Mouse (Mus musculus) left cerebral cortex, postnatal 25 days (tissue): ENCODE data around the gene Kcne1. TPM values are rescaled to one million over a fixed set of nuclear protein-coding genes. Genes with fewer than 3 reads are reported as not detected.

Source experiments
- DNase-seq, 2 experiments: peaks; one replicate each; pipeline ENCODE4 v3.0.0; 2022; ENCODE audit warnings: low spot score in 2 of 2, mixed read lengths in 1 of 2
- intact Hi-C: fragments of 180-260 bp; cut with DNase I; formaldehyde crosslinking; loops from one replicate; pipeline ENCODE4 v1.15.1; 2025
- total RNA-seq, 2 experiments: library from RNA; stranded (reverse); gene quantifications; 2 replicates each; pipeline ENCODE4 v1.2.3; 2021

The Kcne1 gene
- total RNA-seq, 2 experiments from 2014 or later: not detected

- DNase-seq: peak; percentile 40 to 90
- intact Hi-C loops: loop anchor here (5.0 to 10.0 kb wide), 2 partner anchors 138 to 1225 kb away; no protein-coding TSS in a partner anchor
Measured at GRCm38 (mm10) chr16:92319353-92320109, 39.7 kb downstream of the Kcne1 start.

DNA sequence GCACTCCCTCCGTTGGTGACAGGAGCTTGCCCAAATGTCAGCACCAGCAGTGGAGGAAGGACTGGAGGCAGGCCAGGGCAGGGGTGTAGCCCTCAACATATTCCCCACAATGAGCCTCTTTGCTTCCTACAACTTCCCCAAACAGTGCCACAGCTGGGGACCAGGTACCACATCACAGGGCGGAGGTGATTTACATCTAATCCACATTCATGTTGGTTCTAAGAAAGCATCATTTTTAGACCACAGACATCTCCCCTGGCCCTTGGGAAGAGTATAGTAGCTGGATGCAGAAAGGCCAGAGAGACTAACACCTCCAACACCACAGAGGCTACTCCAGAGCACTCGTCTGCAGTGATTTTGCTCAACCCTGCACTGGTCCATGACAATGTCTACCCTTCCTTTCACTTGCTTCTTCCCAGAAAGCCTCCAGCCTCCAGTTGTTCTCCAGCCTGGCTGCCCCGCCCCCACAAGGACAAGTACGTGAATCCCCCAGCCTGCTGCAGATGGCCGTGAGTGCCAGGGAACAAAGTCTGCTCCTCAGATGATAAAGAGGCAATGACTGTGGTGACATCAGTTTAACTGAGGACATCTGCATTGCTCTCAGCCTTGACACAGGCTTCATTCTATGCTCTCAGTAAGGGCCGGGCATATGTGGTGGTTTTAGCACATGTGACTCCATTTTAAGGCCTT lies 43.1 kb downstream of the Kcne1 start:
- intact Hi-C loops: loop anchor here (5.0 to 10.0 kb wide), 2 partner anchors 141 to 1229 kb away; no protein-coding TSS in a partner anchor
- no peak for DNase-seq

GRCm38 (mm10) chr16:92313953-92314741 lies 45.1 kb downstream of the Kcne1 start:
- peak; percentile 35 to 73 for DNase-seq
- intact Hi-C loops: loop anchor here (1.0 to 10.0 kb wide), 2 partner anchors 21 to 1231 kb away; no protein-coding TSS in a partner anchor

DNA sequence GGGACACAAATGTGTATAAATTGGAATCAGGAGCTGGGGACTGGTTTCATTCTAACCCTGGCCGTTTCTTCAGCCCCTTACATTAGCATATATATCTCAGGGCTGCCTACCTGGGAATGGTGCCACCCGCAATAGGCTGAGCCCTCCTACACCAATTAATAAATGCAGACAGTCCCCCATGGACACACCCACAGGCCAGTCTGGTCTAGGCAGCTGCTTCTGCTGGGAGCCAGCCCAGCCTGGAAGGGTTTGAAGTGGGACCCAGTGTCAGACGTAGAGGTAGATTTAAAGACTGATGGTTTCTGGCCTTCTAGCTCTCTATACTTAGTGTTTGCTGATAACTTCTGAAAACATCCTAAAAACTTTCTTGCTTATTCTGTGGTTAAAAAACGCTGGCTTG lies 50.1 kb downstream of the Kcne1 start:
- no peak for DNase-seq
- intact Hi-C loops: loop anchor here (10.0 kb wide), 1 partner anchor 584 kb away; the partner anchor contains the start of genes Cryzl1 and Itsn1

DNA sequence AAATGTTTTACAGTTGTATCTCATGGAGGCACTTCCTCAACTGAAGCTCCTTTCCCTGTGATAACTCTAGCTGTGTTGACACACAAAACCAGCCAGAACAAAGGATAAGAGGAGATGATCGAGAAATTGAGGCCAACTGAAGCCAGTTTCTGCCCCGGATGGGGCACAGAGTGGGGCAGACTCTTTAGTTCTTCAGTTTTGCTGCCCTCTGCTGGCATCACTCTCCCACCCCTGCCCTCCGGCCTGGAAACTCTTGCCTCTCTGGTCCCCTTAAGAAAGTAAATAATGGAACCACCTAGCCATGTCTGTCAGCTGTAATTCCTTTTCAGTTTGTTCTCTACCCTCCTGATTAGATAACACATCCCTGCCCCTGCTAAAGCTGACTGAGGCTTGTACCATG lies 51.3 kb downstream of the Kcne1 start:
- no peak for DNase-seq
- intact Hi-C loops: loop anchor here (10.0 kb wide), 1 partner anchor 583 kb away; the partner anchor contains the start of genes Cryzl1 and Itsn1

DNA sequence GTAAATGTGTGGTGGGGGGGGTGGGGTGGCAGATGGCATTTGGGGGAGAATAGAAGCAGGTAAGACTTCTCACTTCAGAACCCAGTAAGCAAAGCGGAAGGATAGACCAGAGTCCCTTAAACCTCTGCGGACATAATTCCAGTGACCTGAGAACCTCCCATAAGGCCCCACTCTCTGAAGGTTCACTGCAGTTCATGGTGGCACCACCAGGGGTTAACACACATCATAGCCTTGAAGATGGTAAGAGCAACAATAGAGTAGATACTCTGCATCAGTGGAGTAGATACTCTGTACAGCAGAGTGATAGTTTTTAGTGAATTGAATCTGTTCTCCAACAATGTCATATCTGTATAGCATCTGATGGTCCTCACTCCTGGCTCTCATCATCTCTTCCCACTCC lies 53.7 kb downstream of the Kcne1 start:
- intact Hi-C loops: loop anchor here (10.0 kb wide), 1 partner anchor 581 kb away; the partner anchor contains the start of genes Cryzl1 and Itsn1
- DNase-seq: no peak

GRCm38 (mm10) chr16:92302506-92302905 lies 56.8 kb downstream of the Kcne1 start:
- no peak for DNase-seq
- intact Hi-C loops: loop anchor here (10.0 kb wide), 1 partner anchor 578 kb away; the partner anchor contains the start of genes Cryzl1 and Itsn1

GRCm38 (mm10) chr16:92301989-92302388 lies 57.3 kb downstream of the Kcne1 start:
- intact Hi-C loops: loop anchor here (10.0 kb wide), 1 partner anchor 577 kb away; the partner anchor contains the start of genes Cryzl1 and Itsn1
- peak in 1 of 2 experiments; percentile 42 for DNase-seq

GRCm38 (mm10) chr16:92301412-92301806 lies 57.9 kb downstream of the Kcne1 start:
- intact Hi-C loops: loop anchor here (10.0 kb wide), 1 partner anchor 577 kb away; the partner anchor contains the start of genes Cryzl1 and Itsn1
- no peak for DNase-seq

DNA sequence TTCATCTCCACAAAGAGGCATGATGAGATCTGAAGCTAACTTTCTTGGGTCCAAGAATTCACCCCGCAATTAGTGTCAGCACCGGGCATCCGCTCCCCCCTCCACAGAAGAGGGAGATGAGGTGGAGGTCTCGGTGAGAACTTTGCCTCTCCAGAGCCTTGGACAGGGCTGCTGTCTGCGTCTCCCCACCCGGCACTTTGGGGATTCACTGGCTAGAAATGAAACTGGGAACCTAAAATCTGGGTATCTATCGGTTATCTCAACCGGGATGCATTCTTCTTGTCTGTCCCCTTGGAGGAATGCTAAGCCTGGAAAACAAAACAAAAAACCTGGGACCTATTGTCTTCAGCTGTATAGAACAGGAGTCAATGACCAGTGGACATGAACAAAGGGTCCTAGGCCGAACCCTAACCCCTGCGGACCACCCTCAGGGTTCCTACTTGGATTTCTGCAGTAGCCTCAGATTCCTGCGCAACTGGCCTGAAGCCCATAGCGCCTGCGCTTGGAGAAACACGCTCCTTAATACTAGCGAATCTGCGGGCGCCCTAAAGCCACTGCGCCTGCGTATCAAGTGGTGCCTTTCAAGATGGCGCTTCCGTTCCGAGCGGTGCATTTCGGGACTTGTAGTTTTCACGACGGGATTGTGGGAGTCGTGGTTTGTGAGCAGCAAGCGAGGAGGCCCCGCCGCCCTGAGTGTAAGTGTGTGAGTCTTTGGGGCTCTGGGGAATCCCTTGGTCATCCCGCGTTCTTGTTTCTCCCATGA lies 58.4 kb downstream of the Kcne1 start, which contains the start of gene Smim11:
Gene Smim11, plus strand, starts transcription at position 638 of the 763 bp plus-strand sequence.
- intact Hi-C loops: loop anchor here (10.0 kb wide), 1 partner anchor 576 kb away; the partner anchor contains the start of genes Cryzl1 and Itsn1
- peak; percentile 96 to 99 for DNase-seq

Other genes starting within 250 kb of the Kcne1 start
- 1 to 10 TPM in 1 of 2 experiments, under 1 TPM in 1; 0.69 to 1.7 TPM for gene Kcne2, start 67.1 kb downstream of the Kcne1 start, total RNA-seq
- 10 to 100 TPM; 17.8 to 20.7 TPM for gene Smim11, start 58.2 kb downstream of the Kcne1 start, total RNA-seq
- not detected for gene Fam243, start 38.0 kb downstream of the Kcne1 start, total RNA-seq
- 10 to 100 TPM; 60.4 to 63.9 TPM for gene Rcan1, start 111.4 kb upstream of the Kcne1 start, total RNA-seq
- gene Clic6, start 126.3 kb upstream of the Kcne1 start, total RNA-seq: 1 to 10 TPM; 2.7 to 3.4 TPM